Mouse (Mus musculus): ENCODE measurements around the gene Skp1a. TPM values are rescaled to one million over a fixed set of nuclear protein-coding genes. Genes with fewer than 3 reads are reported as not detected.
A peak's percentile ranks its signal among the peaks of the same experiment; 100 is the strongest.

The Skp1a gene
- polyA plus RNA-seq, 1 experiment = 417 TPM

GRCm38 (mm10) chr11:52233906-52234305, 2.1 kb downstream of the Skp1a start:
- Histone ChIP-seq H3K4me1 (ENCODE audit: control insufficient read depth, insufficient read depth, insufficient read length, low read length) (peaks cover 9% of the 10 kb centered on the region; the same call in 1 of the 2 replicates), H3K4me3 (ENCODE audit: insufficient read depth, low read depth, low read length) (no peak overlapping the region), H3K27ac (replicated peaks; ENCODE audit: low read depth, low read length) (0 out of 2 replicates have a peak overlapping the region, but pooled peaks have one; percentile 7)

GRCm38 (mm10) chr11:52234509-52234908, 2.7 kb downstream of the Skp1a start:
- peak overlapping the region; percentile 28; the same call in 1 of the 2 replicates for H3K27ac ChIP-seq (replicated peaks; ENCODE audit: low read depth, low read length)
- H3K4me3 ChIP-seq (ENCODE audit: insufficient read depth, low read depth, low read length) = 0 out of 2 replicates have a peak overlapping the region, but pooled peaks have one; percentile 5
- H3K4me1 ChIP-seq (ENCODE audit: control insufficient read depth, insufficient read depth, insufficient read length, low read length) = peaks cover 9% of the 10 kb centered on the region; the same call in 1 of the 2 replicates

DNA sequence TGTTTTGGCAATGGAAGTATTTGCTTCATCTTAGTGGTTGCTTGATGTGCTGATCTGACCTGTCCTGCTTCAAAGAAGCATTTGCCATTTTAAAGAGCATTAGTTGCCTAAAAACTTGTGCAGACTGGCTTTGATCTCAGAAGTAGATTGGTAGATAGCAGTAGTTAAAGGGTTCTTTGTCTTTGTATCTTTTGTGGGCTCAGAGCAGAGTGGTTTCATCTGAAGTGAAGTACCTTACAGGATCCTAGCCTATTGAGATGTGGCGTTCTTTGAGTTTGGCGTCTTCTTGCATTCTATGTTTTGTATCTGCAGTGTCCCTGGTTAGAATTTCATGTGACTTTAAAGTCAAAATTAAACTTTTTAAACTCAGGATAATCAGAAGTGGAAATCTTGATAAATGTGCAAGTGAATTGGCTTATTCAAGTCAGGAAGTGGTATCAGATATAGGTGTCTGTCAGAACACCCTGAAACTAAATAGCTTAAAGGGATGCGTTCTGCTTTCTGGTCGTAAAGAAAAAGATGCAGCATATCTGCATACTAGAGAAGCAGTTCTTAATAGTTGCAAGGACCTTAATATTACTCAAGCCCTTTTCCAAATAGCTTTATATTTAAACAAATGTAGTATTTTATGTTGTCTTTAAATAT, 9.2 kb downstream of the Skp1a start:
- H3K27ac ChIP-seq (replicated peaks; ENCODE audit: low read depth, low read length) = no peak overlapping the region
- no peaks in the 10 kb centered on the region for H3K4me1 ChIP-seq (ENCODE audit: control insufficient read depth, insufficient read depth, insufficient read length, low read length)
- no peak overlapping the region for H3K4me3 ChIP-seq (ENCODE audit: insufficient read depth, low read depth, low read length)

DNA sequence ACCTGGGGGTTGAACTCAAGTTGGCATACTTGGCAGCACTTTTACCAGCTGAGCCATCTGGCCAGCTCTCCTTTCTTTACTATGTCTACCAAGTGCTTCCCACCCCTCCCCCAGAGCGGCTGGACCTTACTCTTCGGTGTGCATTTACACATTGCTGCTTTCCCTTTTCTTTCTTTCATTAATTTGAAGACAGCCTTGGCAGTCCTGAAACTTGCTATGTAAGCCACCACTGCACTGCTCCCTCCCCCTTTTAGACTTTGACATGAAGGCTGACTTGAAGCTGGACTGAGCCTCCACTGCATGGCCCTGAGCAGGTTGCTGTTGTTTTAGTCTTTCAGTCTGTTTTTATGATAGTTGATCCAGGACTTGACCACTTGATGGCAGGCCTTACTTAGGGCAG, 17.7 kb downstream of the Skp1a start:
- Histone ChIP-seq H3K4me3 (ENCODE audit: insufficient read depth, low read depth, low read length) (no peak overlapping the region), H3K4me1 (ENCODE audit: control insufficient read depth, insufficient read depth, insufficient read length, low read length) (peaks cover 6% of the 10 kb centered on the region), H3K27ac (replicated peaks; ENCODE audit: low read depth, low read length) (no peak overlapping the region)

DNA sequence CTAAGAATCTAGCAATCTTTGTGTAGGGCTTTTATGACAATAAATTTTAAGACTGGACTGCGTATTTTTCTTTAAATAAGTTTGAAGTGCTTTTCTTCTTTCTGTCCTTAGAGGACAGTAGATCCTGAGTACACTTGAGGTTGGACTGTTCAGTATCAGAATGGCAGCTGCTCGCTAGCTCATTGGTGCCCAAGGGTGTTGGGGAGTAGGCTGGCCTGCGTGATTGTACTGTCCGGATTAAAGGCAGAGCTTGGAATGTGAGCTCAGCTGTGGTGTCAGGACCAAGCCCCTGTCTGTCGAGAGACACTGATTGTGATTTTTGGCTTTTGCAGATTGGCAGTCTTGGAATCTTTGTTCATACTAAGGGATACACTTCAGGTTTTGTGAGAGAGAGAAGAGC, 20.0 kb downstream of the Skp1a start:
- no peak overlapping the region for H3K4me3 ChIP-seq (ENCODE audit: insufficient read depth, low read depth, low read length)
- peaks cover 6% of the 10 kb centered on the region for H3K4me1 ChIP-seq (ENCODE audit: control insufficient read depth, insufficient read depth, insufficient read length, low read length)
- H3K27ac ChIP-seq (replicated peaks; ENCODE audit: low read depth, low read length) = no peak overlapping the region

DNA sequence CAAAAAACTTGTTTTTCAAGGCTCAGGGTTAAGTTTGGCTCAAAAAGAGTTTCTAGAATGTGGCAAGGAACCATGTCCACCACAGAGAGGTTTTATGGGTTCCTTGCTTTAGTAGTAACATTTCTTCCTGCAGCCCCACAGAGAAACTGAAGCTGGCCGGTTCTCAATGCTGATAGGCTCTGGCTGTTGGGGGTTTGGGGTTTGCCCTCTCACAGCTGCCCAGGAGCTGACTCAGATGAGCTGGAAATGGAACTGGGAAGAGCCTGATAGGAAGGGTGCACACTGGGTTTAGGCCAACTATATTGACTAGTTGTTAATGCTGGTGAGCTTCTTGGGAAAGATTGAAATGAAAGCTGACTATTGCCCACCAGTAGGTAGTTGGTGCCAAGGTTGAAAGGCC, 20.9 kb downstream of the Skp1a start:
- Histone ChIP-seq H3K4me3 (ENCODE audit: insufficient read depth, low read depth, low read length) (no peak overlapping the region), H3K4me1 (ENCODE audit: control insufficient read depth, insufficient read depth, insufficient read length, low read length) (peaks cover 6% of the 10 kb centered on the region), H3K27ac (replicated peaks; ENCODE audit: low read depth, low read length) (no peak overlapping the region)

- Histone ChIP-seq H3K27ac (replicated peaks; ENCODE audit: low read depth, low read length) (no peak overlapping the region), H3K4me3 (ENCODE audit: insufficient read depth, low read depth, low read length) (no peak overlapping the region), H3K4me1 (ENCODE audit: control insufficient read depth, insufficient read depth, insufficient read length, low read length) (peaks cover 6% of the 10 kb centered on the region)
Observed at GRCm38 (mm10) chr11:52253674-52254375, 22.0 kb downstream of the Skp1a start.

GRCm38 (mm10) chr11:52255077-52255476, 23.3 kb downstream of the Skp1a start:
- H3K4me1 ChIP-seq (ENCODE audit: control insufficient read depth, insufficient read depth, insufficient read length, low read length) = peaks cover 6% of the 10 kb centered on the region
- no peak overlapping the region for H3K27ac ChIP-seq (replicated peaks; ENCODE audit: low read depth, low read length)
- H3K4me3 ChIP-seq (ENCODE audit: insufficient read depth, low read depth, low read length) = no peak overlapping the region

DNA sequence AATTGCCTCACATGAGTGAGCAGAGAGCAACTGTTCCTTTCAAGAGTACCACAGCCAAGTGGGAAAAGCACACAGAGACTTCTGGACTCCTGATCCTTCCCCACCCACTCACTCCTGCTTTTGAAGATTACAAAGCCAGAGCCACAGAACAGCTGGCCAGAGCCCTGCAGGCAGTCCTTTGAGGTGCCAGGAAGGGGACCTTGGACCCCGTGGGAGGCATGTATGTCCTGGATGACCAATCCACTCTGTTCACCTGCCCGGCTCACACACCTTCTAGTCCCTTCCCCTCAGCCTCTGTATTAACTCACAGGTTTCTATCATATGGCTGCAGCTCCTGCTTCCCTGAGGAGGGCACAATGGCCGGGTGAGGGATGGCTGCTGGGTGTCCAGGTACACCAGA, 25.6 kb downstream of the Skp1a start:
- Histone ChIP-seq H3K4me1 (ENCODE audit: control insufficient read depth, insufficient read depth, insufficient read length, low read length) (peaks cover 3% of the 10 kb centered on the region; the same call in 1 of the 2 replicates), H3K4me3 (ENCODE audit: insufficient read depth, low read depth, low read length) (no peak overlapping the region), H3K27ac (replicated peaks; ENCODE audit: low read depth, low read length) (no peak overlapping the region)

GRCm38 (mm10) chr11:52258711-52259110, 26.9 kb downstream of the Skp1a start:
- Histone ChIP-seq H3K4me1 (ENCODE audit: control insufficient read depth, insufficient read depth, insufficient read length, low read length) (no peaks in the 10 kb centered on the region; the same call in 1 of the 2 replicates), H3K27ac (replicated peaks; ENCODE audit: low read depth, low read length) (no peak overlapping the region), H3K4me3 (ENCODE audit: insufficient read depth, low read depth, low read length) (no peak overlapping the region)

DNA sequence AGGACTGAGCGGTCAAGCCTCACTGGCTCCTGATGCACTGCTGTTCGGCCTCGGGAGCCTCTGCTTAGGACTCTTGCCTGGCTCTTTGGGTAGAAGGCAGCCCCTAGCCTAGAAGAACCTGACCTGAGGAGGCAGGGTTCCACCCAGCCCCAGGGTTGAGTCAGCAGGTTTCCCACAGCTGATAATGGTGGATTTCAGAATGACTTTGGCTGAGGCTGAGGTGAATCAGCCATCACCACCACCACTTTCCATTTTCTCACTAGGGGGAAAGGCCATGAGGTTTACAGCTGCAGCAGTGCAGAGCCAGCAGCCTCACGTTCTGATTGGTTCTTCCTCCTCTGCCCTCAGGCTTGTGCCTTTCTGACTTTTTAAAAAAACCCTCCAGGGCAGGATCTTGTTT, 29.1 kb downstream of the Skp1a start:
- H3K4me1 ChIP-seq (ENCODE audit: control insufficient read depth, insufficient read depth, insufficient read length, low read length) = no peaks in the 10 kb centered on the region
- no peak overlapping the region for H3K4me3 ChIP-seq (ENCODE audit: insufficient read depth, low read depth, low read length)
- no peak overlapping the region for H3K27ac ChIP-seq (replicated peaks; ENCODE audit: low read depth, low read length)

GRCm38 (mm10) chr11:52261937-52262336, 30.1 kb downstream of the Skp1a start:
- H3K4me1 ChIP-seq (ENCODE audit: control insufficient read depth, insufficient read depth, insufficient read length, low read length) = no peaks in the 10 kb centered on the region
- no peak overlapping the region for H3K27ac ChIP-seq (replicated peaks; ENCODE audit: low read depth, low read length)
- H3K4me3 ChIP-seq (ENCODE audit: insufficient read depth, low read depth, low read length) = no peak overlapping the region

DNA sequence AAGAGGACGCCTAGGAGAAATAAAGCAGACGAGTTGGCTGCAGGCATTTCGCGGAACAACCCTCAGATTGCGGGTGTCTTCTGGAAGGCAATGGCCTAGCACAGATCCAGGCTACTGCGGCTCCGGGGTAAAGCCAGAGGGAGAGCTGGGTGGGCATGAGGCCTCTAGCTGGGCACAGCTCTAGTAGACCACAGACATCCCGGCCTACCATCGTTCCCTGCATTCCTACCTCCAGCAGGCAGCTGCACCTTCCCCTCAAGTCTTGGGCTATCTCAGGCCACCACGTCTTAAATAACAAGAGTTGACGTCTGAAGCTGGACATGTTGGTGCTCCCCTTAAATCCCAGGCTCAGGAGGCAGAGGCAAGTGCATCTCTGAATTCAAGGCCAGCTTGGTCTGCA, 30.5 kb downstream of the Skp1a start:
- Histone ChIP-seq H3K4me3 (ENCODE audit: insufficient read depth, low read depth, low read length) (no peak overlapping the region), H3K4me1 (ENCODE audit: control insufficient read depth, insufficient read depth, insufficient read length, low read length) (no peaks in the 10 kb centered on the region), H3K27ac (replicated peaks; ENCODE audit: low read depth, low read length) (no peak overlapping the region)

GRCm38 (mm10) chr11:52264871-52265270, 33.1 kb downstream of the Skp1a start:
- Histone ChIP-seq H3K4me1 (ENCODE audit: control insufficient read depth, insufficient read depth, insufficient read length, low read length) (peaks cover 3% of the 10 kb centered on the region; the same call in 1 of the 2 replicates), H3K27ac (replicated peaks; ENCODE audit: low read depth, low read length) (no peak overlapping the region), H3K4me3 (ENCODE audit: insufficient read depth, low read depth, low read length) (no peak overlapping the region)

GRCm38 (mm10) chr11:52265616-52266307, 34.0 kb downstream of the Skp1a start:
- Histone ChIP-seq H3K4me1 (ENCODE audit: control insufficient read depth, insufficient read depth, insufficient read length, low read length) (peaks cover 3% of the 10 kb centered on the region; the same call in 1 of the 2 replicates), H3K4me3 (ENCODE audit: insufficient read depth, low read depth, low read length) (no peak overlapping the region), H3K27ac (replicated peaks; ENCODE audit: low read depth, low read length) (no peak overlapping the region)

Measured in brown adipose tissue, adult 24 weeks (tissue).